Mouse (Mus musculus): Measurements from ENCODE around the gene Nup107.

GRCm38 (mm10) chr10:117771131-117771510 lies 21.4 kb downstream of the Nup107 start:
- TF ChIP-seq CTCF (conservative IDR thresholded peaks at IDR 0.05 in 1 of 2, IDR thresholded peaks at IDR 0.05 in 1 of 2; ENCODE audit: low read depth in 2 of 2, low read length in 2 of 2) (no peak), PAX5 (IDR thresholded peaks at IDR 0.05; ENCODE audit: low read length) (no peak), HCFC1 (IDR thresholded peaks at IDR 0.05; ENCODE audit: low read depth, low read length) (no peak)

Measured in CH12.LX (cell line).